Mouse (Mus musculus) left cerebral cortex, adult 11 months (tissue): ENCODE results near the gene Cryl1.

Experiments used
- DNase-seq: peaks from one replicate; pipeline ENCODE4 v3.0.0; 2022; ENCODE audit warnings: low spot score

The Cryl1 gene

GRCm38 (mm10) chr14:57230264-57231015 lies 167.9 kb downstream of the Cryl1 start:
- no peak for DNase-seq
